Mouse (Mus musculus) embryonic fibroblast, embryonic 13.5 days (primary cell): ENCODE results near the gene Bod1. TPM values are rescaled to one million over a fixed set of nuclear protein-coding genes. Genes with fewer than 3 reads are reported as not detected.

Experiments used
- H3K27ac ChIP-seq: 2 replicates; pipeline ENCODE4 v1.5.1; 2012; ENCODE audit warnings: low read length, control low read depth, inconsistent platforms; ENCODE audit not compliant: insufficient read depth
- H3K4me1 ChIP-seq: 2 replicates; pipeline ENCODE4 v1.6.1; 2011; ENCODE audit warnings: low read length; ENCODE audit not compliant: control insufficient read depth, insufficient read depth
- H3K4me3 ChIP-seq: 2 replicates; pipeline ENCODE4 v1.5.1; 2011; ENCODE audit warnings: mild to moderate bottlenecking, control low read depth, low read length; ENCODE audit not compliant: insufficient read depth
- CTCF ChIP-seq: IDR thresholded peaks from 2 replicates; pipeline ENCODE4 v1.5.1; 2011; ENCODE audit warnings: mild to moderate bottlenecking, control low read depth, low read length, moderate library complexity, borderline replicate concordance; ENCODE audit not compliant: insufficient read depth
- POLR2A ChIP-seq: IDR thresholded peaks from 2 replicates; pipeline ENCODE4 v1.6.1; 2011; ENCODE audit warnings: low read depth, mild to moderate bottlenecking, control low read depth, low read length, moderate library complexity
- polyA plus RNA-seq: library from polyadenylated mRNA; stranded (reverse); fragments of >200 nt; gene quantifications from 2 replicates; pipeline ENCODE4 v1.2.4, GENCODE M21; 2011; ENCODE audit warnings: low read depth; ENCODE audit not compliant: missing spikeins, insufficient read length

Gene Bod1
- polyA plus RNA-seq, 1 experiment: 51.2 TPM

DNA sequence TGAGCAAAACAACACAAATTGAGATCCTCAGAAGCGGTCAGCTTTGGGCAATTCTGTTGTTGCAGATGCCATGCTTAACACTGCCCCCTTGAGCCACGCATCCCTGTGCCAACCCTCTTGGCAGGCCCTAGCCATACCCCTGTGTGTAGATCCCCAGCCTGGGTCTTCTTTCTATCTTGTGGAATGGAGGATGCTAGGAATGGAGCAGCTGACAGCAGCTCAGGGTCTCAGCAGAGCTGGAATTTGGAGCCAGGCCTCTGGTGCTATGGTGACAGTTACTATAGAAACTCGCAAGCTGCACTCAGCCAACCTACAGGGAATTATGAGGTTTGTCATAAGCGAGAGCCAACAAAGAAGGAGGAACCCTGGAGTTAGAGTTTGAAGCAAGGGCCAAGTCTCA lies 23.1 kb upstream of the Bod1 start:
- TF ChIP-seq CTCF (no peak), POLR2A (no peak)
- Histone ChIP-seq H3K4me3 (no peak overlapping the region), H3K27ac (no peak overlapping the region), H3K4me1 (no peaks in the 10 kb centered on the region)

- Histone ChIP-seq H3K27ac (no peak overlapping the region), H3K4me1 (no peaks in the 10 kb centered on the region), H3K4me3 (no peak overlapping the region)
- no peak for TF ChIP-seq POLR2A
- TF ChIP-seq CTCF: no peak
Measured at GRCm38 (mm10) chr11:31694109-31694508, 22.4 kb upstream of the Bod1 start.

DNA sequence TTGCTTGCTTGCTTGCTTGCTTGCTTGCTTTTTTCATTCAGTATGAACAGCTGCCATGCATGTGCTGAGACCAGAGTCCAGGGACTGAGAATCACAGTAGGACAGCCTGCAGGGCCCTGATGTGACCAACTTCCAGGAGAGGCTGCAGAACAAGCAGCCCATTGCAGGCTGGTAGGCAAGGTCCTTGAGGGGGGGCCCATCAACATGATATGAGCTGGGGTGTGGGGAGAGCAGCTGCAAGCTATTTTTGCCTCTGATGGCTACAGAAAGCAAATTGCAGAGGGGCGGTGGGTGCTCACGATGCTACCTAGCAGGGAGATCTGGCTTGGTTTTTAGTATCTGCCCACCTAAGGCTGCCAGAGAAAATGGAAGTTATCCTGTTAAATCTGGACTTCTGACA lies 21.6 kb upstream of the Bod1 start:
- Histone ChIP-seq H3K4me1 (no peaks in the 10 kb centered on the region), H3K27ac (no peak overlapping the region), H3K4me3 (no peak overlapping the region)
- TF ChIP-seq POLR2A (no peak), CTCF (no peak)

DNA sequence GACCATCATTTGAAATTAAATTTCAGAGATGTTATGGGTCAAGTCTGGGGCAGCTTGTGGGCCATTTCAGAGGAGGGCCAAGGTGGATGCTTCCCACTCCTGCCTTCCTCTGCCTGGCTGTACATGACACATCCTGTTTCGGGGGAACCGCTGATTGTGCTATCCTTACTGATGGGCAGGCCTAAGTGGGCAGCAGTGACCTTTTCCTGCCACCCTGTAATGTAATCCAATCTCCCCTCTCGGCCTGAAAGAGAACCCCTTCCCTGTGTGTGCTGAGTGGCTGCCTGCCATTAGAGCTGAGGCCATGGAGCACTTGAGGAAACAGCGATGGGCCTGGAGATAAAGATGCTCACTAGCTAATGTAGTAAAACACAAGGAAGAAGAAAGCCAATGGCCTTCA lies 17.3 kb upstream of the Bod1 start:
- Histone ChIP-seq H3K4me1 (no peaks in the 10 kb centered on the region), H3K27ac (no peak overlapping the region), H3K4me3 (no peak overlapping the region)
- TF ChIP-seq POLR2A (no peak), CTCF (no peak)

GRCm38 (mm10) chr11:31684913-31685567 lies 13.4 kb upstream of the Bod1 start:
- Histone ChIP-seq H3K4me1 (no peaks in the 10 kb centered on the region), H3K4me3 (no peak overlapping the region), H3K27ac (no peak overlapping the region)
- no peak for TF ChIP-seq CTCF
- no peak for TF ChIP-seq POLR2A

DNA sequence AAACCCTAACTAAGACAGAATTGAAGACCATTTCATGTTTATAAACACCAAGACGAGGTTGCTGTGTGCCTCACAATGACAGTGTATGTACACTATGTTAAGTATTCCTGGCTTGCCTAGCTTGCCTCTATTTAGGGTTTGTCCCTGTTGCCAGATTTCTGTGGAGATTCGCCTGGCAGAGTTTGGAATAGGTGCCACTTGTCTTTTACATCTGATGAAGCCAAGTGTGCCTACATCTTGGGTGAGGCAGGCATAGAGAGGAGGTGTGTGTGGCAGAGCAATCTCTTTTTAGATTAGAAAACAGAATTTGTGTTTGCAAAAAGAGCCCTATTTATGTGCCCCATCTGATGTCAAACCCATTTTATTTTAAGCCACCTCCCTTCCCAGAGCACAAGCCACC lies 12.4 kb upstream of the Bod1 start:
- no peak for TF ChIP-seq POLR2A
- no peak for TF ChIP-seq CTCF
- Histone ChIP-seq H3K4me3 (no peak overlapping the region), H3K4me1 (no peaks in the 10 kb centered on the region), H3K27ac (no peak overlapping the region)

GRCm38 (mm10) chr11:31679840-31680381 lies 8.2 kb upstream of the Bod1 start:
- TF ChIP-seq CTCF (no peak), POLR2A (no peak)
- no peaks in the 10 kb centered on the region for H3K4me1 ChIP-seq

DNA sequence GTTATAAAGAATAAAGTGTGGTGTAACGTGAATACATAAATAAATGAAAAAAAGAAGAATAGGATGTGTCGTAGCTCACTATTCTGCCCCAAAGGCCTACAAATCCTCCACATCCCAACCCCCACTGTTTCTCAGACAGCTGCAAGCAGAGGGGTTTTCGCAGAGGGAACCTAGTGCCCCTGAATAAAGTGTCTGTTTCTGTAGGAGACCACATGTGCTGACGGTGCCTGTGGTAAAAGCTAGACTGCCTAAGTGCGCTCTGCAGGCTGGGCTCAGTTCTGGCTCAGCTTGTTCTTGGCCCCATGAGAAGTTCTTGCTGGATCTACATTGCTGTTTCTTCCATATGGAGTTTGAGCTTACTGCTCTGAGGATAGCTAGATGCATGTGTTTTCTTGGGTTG lies 5.6 kb upstream of the Bod1 start:
- Histone ChIP-seq H3K4me1 (no peaks in the 10 kb centered on the region), H3K4me3 (no peak overlapping the region), H3K27ac (no peak overlapping the region)
- TF ChIP-seq CTCF: no peak

More at GRCm38 (mm10) chr11:31679840-31680381, 8.2 kb upstream of the Bod1 start:
- H3K27ac ChIP-seq: no peak overlapping the region
- H3K4me3 ChIP-seq: no peak overlapping the region

GRCm38 (mm10) chr11:31676661-31677252 lies 5.1 kb upstream of the Bod1 start:
- Histone ChIP-seq H3K4me1 (no peaks in the 10 kb centered on the region), H3K4me3 (no peak overlapping the region), H3K27ac (no peak overlapping the region)
- TF ChIP-seq CTCF (no peak), POLR2A (no peak)

DNA sequence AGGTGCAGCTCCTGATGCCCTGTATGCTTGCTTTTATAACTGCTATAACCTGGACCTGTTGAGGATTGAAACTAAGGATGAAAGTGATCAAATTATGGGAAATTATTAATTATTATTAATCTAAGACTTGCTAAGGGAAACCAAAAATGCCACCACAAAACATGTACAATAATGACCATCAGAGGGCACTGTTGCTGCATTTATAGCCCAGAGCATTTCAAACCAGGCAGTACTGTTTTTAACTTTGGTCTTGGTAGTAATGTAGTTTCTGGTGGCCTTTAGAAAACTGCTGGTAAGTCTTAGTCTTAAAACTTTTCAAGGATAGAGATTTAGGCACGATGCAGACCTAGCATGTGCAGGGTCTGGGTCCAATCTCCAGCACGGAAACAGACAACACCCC lies 3.7 kb upstream of the Bod1 start:
- no peak overlapping the region for H3K4me3 ChIP-seq
- TF ChIP-seq CTCF: no peak
- no peak for TF ChIP-seq POLR2A
- H3K4me1 ChIP-seq: no peaks in the 10 kb centered on the region
- no peak overlapping the region for H3K27ac ChIP-seq
